Mouse (Mus musculus) heart, postnatal 14 days (tissue): ENCODE data around the gene Golga7b. TPM values are rescaled to one million over a fixed set of nuclear protein-coding genes. Genes with fewer than 3 reads are reported as not detected.

Source experiments
- microRNA-seq, 2 experiments: library from miRNA; unstranded; fragments of <30 nt; microRNA quantifications; one replicate each; pipeline ENCODE4 v1.2.0; 2021 to 2022
- total RNA-seq, 2 experiments: library from RNA; stranded (reverse); gene quantifications; 2 replicates each; pipeline ENCODE4 v1.2.3; 2021

Golga7b gene
- total RNA-seq, 2 experiments from 2014 or later = 0.49 to 0.50 TPM

Small RNA genes within 50 kb of the gene (microRNA-seq; reads per million reads assigned to microRNA genes)
- gene Gm26339 (0 reads per million in 2 experiments), gene Mir3085 (0.27 to 17.1 reads per million in 2 experiments)

Other genes starting within 250 kb of the Golga7b start
- not detected for gene Ankrd2, start 211.6 kb upstream of the Golga7b start, total RNA-seq
- 1 to 10 TPM; 1.4 to 2.3 TPM for gene Hoga1, start 202.0 kb upstream of the Golga7b start, total RNA-seq
- under 1 TPM in 1 of 2 experiments, not detected in 1; 0.32 TPM for gene 4933411K16Rik, start 195.3 kb upstream of the Golga7b start, total RNA-seq
- 1 to 10 TPM; 4.5 to 5.3 TPM for gene Morn4, start 161.2 kb upstream of the Golga7b start, total RNA-seq
- gene Pi4k2a, start 157.1 kb upstream of the Golga7b start, total RNA-seq = 10 to 100 TPM; 17.2 to 20.6 TPM
- gene Avpi1, start 118.5 kb upstream of the Golga7b start, total RNA-seq = 10 to 100 TPM; 10.8 to 11.7 TPM
- gene Marveld1, start 100.2 kb upstream of the Golga7b start, total RNA-seq = 10 to 100 TPM; 21.6 to 23.8 TPM
- 10 to 100 TPM; 24.6 to 26.5 TPM for gene Zfyve27, start 83.6 kb upstream of the Golga7b start, total RNA-seq
- 1 to 10 TPM; 1.2 to 3.3 TPM for gene Sfrp5, start 45.3 kb upstream of the Golga7b start, total RNA-seq
- under 1 TPM in 1 of 2 experiments, not detected in 1; 0.15 TPM for gene Crtac1, start 184.2 kb downstream of the Golga7b start, total RNA-seq